Mouse (Mus musculus) lung, postnatal 4 days (tissue): Measurements from ENCODE around the gene Slc6a16.

Experiments
- DNase-seq, 2 experiments: peaks; one replicate each; pipeline ENCODE4 v3.0.0; 2021

The Slc6a16 gene

GRCm38 (mm10) chr7:45313495-45313894 is 72.6 kb downstream of the Slc6a16 start:
- DNase-seq = no peak

GRCm38 (mm10) chr7:45315182-45315701 is 74.4 kb downstream of the Slc6a16 start:
- no peak for DNase-seq

GRCm38 (mm10) chr7:45316536-45316935 is 75.7 kb downstream of the Slc6a16 start:
- DNase-seq = peak in 1 of 2 experiments; percentile 21

- DNase-seq = no peak
Measured at GRCm38 (mm10) chr7:45322245-45322644, 81.4 kb downstream of the Slc6a16 start.
